Mouse (Mus musculus): ENCODE measurements around the gene Fbxo2.

Gene Fbxo2

DNA sequence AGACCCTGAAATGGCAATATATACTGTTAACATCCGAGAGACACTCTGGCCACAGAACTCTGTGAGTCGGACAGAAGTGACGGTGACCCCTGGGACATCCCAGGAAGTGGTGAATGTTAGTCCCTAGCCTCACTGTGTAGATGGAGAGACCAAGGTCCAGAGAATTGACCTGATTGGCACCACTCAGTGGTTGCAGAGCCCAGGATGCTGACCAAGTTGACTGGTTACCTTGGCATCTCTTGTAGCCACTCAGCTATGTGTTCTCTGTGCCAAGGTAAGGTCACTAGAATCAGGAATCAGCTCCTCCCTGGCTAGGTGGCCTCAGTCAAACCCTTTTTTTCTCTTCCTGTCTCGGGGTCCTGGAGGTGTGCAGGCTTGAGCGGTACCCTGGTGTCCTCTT, 16.7 kb upstream of the Fbxo2 start:
- no peak for DNase-seq (ENCODE audit: low spot score)

DNA sequence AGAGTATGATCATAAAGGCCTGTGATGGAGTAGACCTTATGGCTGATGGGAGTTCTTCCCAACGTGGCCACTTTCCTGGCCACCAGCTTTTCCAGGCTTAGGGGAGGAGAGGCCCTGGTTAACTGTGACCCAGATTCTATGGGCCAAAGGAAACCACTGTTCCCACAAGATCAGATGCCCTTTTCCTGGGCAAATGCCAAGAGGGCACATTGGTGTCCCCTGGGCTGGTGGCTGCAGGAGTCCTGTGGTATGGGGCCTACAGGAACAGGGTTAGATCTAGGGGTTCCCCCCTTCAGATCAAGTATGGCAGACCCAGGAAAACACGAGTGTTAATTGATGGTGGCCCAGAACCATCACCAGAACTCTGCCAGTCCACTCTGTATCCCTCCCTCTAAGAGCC, 12.7 kb upstream of the Fbxo2 start:
- DNase-seq (ENCODE audit: low spot score) = no peak

- DNase-seq (ENCODE audit: low spot score) = no peak
Measured at GRCm38 (mm10) chr4:148149540-148149939, 10.9 kb upstream of the Fbxo2 start.

GRCm38 (mm10) chr4:148150242-148150641, 10.2 kb upstream of the Fbxo2 start:
- no peak for DNase-seq (ENCODE audit: low spot score)

GRCm38 (mm10) chr4:148150953-148151266, 9.5 kb upstream of the Fbxo2 start:
- no peak for DNase-seq (ENCODE audit: low spot score)

DNA sequence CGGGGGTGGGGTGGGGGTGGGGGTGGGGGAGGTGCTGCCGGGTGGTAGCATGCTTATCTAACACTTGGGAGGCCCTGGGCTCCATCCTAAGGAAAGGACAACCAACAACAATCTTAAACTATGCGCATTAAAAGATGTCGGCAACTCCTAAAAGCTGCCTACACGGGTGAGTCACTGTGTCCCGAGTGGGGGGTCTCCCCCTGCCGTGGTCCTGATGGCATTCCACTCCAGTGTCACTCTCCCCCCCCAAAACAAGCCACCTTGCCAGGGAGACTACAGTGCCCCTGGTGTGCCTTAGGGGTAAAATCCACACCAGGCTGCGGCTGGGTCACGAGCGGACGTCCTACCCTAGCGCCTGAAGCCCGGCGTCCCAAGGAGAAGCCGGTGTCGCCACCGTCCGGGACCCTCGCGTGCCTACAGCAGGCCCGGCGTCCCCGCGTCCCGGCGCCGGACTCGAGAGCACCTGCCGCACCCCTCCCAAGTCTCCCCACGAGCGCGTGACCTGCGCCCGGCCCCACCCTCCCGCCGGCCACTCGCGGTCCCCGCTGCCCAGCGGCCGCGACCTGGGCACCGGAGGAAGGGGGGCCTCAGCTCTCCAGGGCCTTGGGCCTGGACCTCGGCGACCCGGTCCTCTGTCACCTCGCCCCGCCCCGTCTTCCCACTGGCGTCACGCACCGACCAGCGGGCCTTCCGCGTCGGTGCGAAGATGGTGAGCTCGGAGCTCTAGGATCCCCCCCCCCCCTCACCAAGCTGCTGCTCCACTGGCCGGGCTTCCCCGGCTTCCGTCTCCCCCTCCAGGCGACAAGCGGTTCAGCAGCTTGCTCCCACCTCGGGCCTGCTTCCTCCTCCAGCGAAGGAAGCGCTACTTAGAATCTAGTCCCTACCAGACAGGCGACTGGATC, 8.9 kb upstream of the Fbxo2 start, which contains the start of gene Fbxo6:
Fbxo6 (minus strand) TSS at position 874 of the 902 bp plus-strand sequence.
- DNase-seq (ENCODE audit: low spot score) = peak; percentile 81

DNA sequence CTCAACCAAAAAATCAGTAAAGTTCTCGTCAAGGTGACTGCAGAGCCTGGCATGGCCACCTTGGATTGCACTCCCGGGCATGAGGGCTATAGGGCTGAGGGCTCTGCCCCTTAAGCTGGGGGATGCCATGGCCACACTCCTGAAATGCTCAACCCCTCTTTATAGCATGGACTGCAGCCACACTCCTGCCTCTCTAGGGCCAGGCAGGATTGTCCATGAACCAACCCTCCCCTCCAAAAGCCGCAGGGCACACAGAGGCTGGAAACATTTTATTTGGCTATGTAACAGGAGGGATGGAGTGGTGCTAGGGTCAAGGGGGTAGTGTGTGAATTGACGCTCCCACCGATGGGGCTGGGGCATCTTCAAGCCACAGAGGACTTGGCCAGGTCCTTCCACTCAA, 7.9 kb upstream of the Fbxo2 start:
- DNase-seq (ENCODE audit: low spot score) = no peak

- no peak for DNase-seq (ENCODE audit: low spot score)
Measured at GRCm38 (mm10) chr4:148154006-148154405, 6.4 kb upstream of the Fbxo2 start.

GRCm38 (mm10) chr4:148154982-148155381, 5.4 kb upstream of the Fbxo2 start:
- no peak for DNase-seq (ENCODE audit: low spot score)

GRCm38 (mm10) chr4:148158436-148159348, 1.7 kb upstream of the Fbxo2 start:
- DNase-seq (ENCODE audit: low spot score) = no peak

- DNase-seq (ENCODE audit: low spot score) = peak; percentile 84
Measured at GRCm38 (mm10) chr4:148159544-148160435, 631 bp upstream of the Fbxo2 start.

- peak; percentile 63 for DNase-seq (ENCODE audit: low spot score)
Measured at GRCm38 (mm10) chr4:148164002-148164439, 3.6 kb downstream of the Fbxo2 start.

- DNase-seq (ENCODE audit: low spot score) = no peak
Measured at GRCm38 (mm10) chr4:148164461-148164860, 4.0 kb downstream of the Fbxo2 start.

- no peak for DNase-seq (ENCODE audit: low spot score)
Measured at GRCm38 (mm10) chr4:148165551-148165950, 5.1 kb downstream of the Fbxo2 start.

DNA sequence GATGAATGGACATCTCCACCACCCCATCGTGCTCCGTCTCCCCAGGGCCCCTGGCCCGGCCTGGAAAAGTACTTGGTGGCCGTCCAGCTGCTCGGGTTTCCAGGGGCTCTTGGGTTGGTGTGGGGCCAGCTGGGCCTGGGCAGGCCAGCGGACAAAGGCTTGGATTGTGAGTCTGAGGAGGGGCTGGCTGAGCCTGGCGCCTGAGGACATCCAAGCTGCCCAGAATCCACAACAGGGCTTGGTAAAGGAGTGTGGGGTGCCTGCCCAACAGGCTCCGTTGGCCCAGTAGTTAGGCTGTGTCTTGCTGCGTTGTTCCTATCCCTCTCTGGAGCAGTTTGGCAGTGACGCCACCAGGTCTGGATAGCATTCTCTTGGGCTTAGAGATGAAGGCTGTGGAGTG, 6.0 kb downstream of the Fbxo2 start:
- DNase-seq (ENCODE audit: low spot score) = no peak

DNA sequence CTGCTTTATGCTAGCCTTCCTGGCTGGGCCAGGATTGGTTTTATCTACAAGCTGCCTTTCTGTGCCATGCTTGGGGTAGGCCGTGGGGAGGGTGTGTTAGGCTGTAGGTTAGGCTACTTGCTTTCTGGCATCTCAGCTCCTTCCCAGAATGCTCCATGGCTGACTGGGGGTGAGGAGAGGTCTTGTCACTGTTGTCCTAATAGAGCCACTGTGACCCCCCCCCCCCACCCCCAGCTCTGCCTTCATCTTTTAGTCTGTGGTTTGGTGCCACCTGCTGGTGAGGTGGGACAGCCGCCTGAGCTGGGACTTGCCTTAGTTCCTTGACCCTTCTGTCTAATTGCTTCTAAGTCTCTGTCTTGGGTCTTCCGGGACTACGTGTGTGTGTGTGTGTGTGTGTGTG, 6.6 kb downstream of the Fbxo2 start:
- peak; percentile 77 for DNase-seq (ENCODE audit: low spot score)

GRCm38 (mm10) chr4:148168287-148168686, 7.9 kb downstream of the Fbxo2 start:
- peak; percentile 61 for DNase-seq (ENCODE audit: low spot score)

- no peak for DNase-seq (ENCODE audit: low spot score)
Measured at GRCm38 (mm10) chr4:148169586-148169985, 9.2 kb downstream of the Fbxo2 start.

DNA sequence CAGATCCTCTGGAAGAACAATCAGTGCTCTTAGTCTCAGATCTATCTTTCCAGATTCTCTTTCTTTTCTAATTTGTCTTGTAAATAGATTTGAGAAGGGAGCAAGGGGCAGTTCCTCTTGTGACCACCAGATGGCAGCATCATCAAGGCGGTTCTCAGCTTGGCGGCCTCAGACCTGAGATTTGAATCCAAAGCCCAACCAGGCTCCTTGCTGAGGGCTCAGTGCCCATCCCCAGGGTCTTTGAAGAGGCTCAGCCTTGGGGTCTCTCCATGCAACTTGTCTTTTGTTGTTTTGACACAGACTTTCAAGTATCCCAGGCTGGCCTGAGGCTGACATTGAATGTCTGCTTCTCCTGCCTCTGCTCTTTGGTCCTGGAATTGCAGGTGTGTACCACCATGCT, 10.4 kb downstream of the Fbxo2 start:
- peak; percentile 48 for DNase-seq (ENCODE audit: low spot score)

- DNase-seq (ENCODE audit: low spot score) = no peak
Measured at GRCm38 (mm10) chr4:148171261-148171660, 10.8 kb downstream of the Fbxo2 start.

DNA sequence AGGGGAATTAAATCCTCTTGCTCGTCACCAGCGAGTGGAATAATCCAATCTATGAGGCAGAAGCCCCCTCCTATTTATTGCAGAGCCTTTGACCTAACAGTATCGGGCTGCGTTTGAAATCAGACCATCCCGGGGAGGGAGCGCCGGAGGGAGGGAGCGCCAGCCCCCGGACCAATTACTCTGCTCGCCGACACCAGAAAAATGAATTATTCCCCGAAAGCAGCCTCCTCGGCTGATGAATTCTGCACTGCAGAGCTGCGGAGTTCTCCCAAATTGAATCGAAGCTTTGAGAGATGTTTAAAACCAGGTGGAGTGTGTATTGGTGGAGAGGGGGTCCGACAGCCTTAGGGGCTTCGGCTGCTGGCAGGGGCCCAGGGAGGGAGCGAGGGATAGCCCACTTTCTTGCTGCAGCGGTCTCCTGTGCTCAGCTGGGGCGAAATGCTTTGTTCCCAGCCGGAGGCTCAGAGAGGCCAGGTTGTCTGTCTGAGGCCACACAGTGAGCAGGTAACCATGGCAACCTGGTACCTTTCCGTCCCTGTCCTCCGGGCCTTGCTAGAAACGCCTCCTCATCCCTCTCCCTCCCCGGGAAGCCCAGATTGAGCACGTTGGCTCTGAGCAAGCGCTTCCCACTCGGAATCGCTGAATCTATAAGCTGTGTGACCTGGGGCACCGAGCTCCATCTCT, 13.5 kb downstream of the Fbxo2 start:
- DNase-seq (ENCODE audit: low spot score) = no peak
